Mouse (Mus musculus): ENCODE data around the gene Aspdh. TPM values are rescaled to one million over a fixed set of nuclear protein-coding genes. Genes with fewer than 3 reads are reported as not detected.

Aspdh gene
- polyA plus RNA-seq, 1 experiment from 2014 or later = 5.6 TPM

DNA sequence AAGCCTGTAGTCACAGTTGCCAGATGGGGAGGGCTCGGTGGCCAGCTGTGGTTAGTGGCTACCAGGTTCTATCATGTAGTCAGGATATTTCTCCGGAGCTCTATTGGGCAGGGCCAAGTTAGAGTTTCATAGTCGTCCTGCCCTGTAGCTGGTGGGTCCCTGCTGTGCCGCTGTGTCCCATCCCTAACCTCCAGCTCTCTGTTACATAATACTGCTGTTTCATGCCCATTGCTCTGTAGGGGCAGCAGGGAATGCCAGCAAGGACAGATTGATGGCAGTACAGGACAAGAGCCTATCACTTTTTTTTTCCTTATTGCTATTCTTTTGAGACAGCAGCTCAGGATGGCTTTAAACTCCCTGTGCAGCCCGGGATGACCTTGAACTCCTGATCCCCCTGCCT lies 29.4 kb upstream of the Aspdh start:
- Histone ChIP-seq H3K4me2 (no peak overlapping the region), H3K4me3 (ENCODE audit: low read depth, low read length) (no peak overlapping the region), H3K4me1 (replicated peaks; ENCODE audit: control insufficient read depth, insufficient read depth, low read length) (0 out of 2 replicates have a peak, but pooled peaks cover 2% of the 10 kb centered on the region), H3K27me3 (replicated peaks; ENCODE audit: control insufficient read depth, insufficient read depth, low read length) (peaks cover 56% of the 10 kb centered on the region), H3K36me3 (ENCODE audit: control insufficient read depth, insufficient read depth, low read length) (no peaks in the 10 kb centered on the region), H3K9me3 (ENCODE audit: control insufficient read depth, low read length) (no peaks in the 10 kb centered on the region), H3K27ac (ENCODE audit: low read depth, low read length) (no peak overlapping the region), H3K9ac (ENCODE audit: low read depth, low read length) (no peak overlapping the region)
- ATAC-seq (replicated peaks; ENCODE audit: low FRiP score) (no peak), DNase-seq (ENCODE audit: low spot score) (no peak)
- 56% methylated on average over 5 of the region's 5 CpGs for WGBS

GRCm38 (mm10) chr7:44436267-44436666 lies 28.9 kb upstream of the Aspdh start:
- no peak for ATAC-seq (replicated peaks; ENCODE audit: low FRiP score)

GRCm38 (mm10) chr7:44437188-44437587 lies 28.0 kb upstream of the Aspdh start:
- no peak for ATAC-seq (replicated peaks; ENCODE audit: low FRiP score)
- Histone ChIP-seq H3K27ac (ENCODE audit: low read depth, low read length) (no peak overlapping the region), H3K36me3 (ENCODE audit: control insufficient read depth, insufficient read depth, low read length) (no peaks in the 10 kb centered on the region), H3K9ac (ENCODE audit: low read depth, low read length) (no peak overlapping the region), H3K9me3 (ENCODE audit: control insufficient read depth, low read length) (no peaks in the 10 kb centered on the region), H3K27me3 (replicated peaks; ENCODE audit: control insufficient read depth, insufficient read depth, low read length) (peaks cover 56% of the 10 kb centered on the region), H3K4me3 (ENCODE audit: low read depth, low read length) (no peak overlapping the region), H3K4me1 (replicated peaks; ENCODE audit: control insufficient read depth, insufficient read depth, low read length) (0 out of 2 replicates have a peak, but pooled peaks cover 2% of the 10 kb centered on the region), H3K4me2 (no peak overlapping the region)
- no peak for DNase-seq (ENCODE audit: low spot score)
- WGBS = 52% methylated on average over 1 of the region's 1 CpGs

More at GRCm38 (mm10) chr7:44436267-44436666, 28.9 kb upstream of the Aspdh start:
- H3K27me3 ChIP-seq (replicated peaks; ENCODE audit: control insufficient read depth, insufficient read depth, low read length) = peaks cover 56% of the 10 kb centered on the region
- no peak overlapping the region for H3K4me2 ChIP-seq
- no peak overlapping the region for H3K4me3 ChIP-seq (ENCODE audit: low read depth, low read length)
- H3K9me3 ChIP-seq (ENCODE audit: control insufficient read depth, low read length) = no peaks in the 10 kb centered on the region
- no peak for DNase-seq (ENCODE audit: low spot score)
- 0 out of 2 replicates have a peak, but pooled peaks cover 2% of the 10 kb centered on the region for H3K4me1 ChIP-seq (replicated peaks; ENCODE audit: control insufficient read depth, insufficient read depth, low read length)
- no peak overlapping the region for H3K27ac ChIP-seq (ENCODE audit: low read depth, low read length)
- no peaks in the 10 kb centered on the region for H3K36me3 ChIP-seq (ENCODE audit: control insufficient read depth, insufficient read depth, low read length)
- 13% methylated on average over 1 of the region's 1 CpGs for WGBS
- H3K9ac ChIP-seq (ENCODE audit: low read depth, low read length) = no peak overlapping the region

GRCm38 (mm10) chr7:44437933-44438332 lies 27.3 kb upstream of the Aspdh start:
- DNase-seq (ENCODE audit: low spot score) (no peak), ATAC-seq (replicated peaks; ENCODE audit: low FRiP score) (no peak)
- WGBS = 68% methylated on average over 8 of the region's 8 CpGs
- Histone ChIP-seq H3K4me2 (no peak overlapping the region), H3K36me3 (ENCODE audit: control insufficient read depth, insufficient read depth, low read length) (no peaks in the 10 kb centered on the region), H3K9me3 (ENCODE audit: control insufficient read depth, low read length) (no peaks in the 10 kb centered on the region), H3K27me3 (replicated peaks; ENCODE audit: control insufficient read depth, insufficient read depth, low read length) (peaks cover 58% of the 10 kb centered on the region), H3K4me1 (replicated peaks; ENCODE audit: control insufficient read depth, insufficient read depth, low read length) (0 out of 2 replicates have a peak, but pooled peaks cover 2% of the 10 kb centered on the region), H3K9ac (ENCODE audit: low read depth, low read length) (no peak overlapping the region), H3K4me3 (ENCODE audit: low read depth, low read length) (no peak overlapping the region), H3K27ac (ENCODE audit: low read depth, low read length) (no peak overlapping the region)

DNA sequence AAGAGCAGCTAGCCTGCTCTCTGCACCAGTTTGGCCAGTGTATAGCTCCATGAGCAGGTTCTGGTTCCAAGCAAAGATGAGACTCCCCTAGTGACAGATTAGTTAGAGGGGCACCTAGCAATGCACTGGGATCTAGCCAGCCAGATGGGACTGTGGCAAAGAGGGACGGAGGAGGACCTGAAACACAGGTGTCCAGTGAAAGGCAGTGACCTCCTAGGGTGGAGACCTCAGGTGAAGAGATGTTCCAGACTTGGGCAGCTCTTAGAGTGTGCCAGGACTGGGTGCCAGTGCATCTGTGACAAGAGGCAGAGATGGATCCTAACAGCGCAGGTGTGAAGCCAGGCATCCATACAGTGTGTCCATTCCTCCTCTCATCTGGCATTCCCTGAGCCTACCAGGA lies 25.5 kb upstream of the Aspdh start:
- Histone ChIP-seq H3K4me1 (replicated peaks; ENCODE audit: control insufficient read depth, insufficient read depth, low read length) (no peaks in the 10 kb centered on the region), H3K4me3 (ENCODE audit: low read depth, low read length) (no peak overlapping the region), H3K9me3 (ENCODE audit: control insufficient read depth, low read length) (no peaks in the 10 kb centered on the region), H3K9ac (ENCODE audit: low read depth, low read length) (no peak overlapping the region), H3K4me2 (no peak overlapping the region), H3K27ac (ENCODE audit: low read depth, low read length) (no peak overlapping the region), H3K27me3 (replicated peaks; ENCODE audit: control insufficient read depth, insufficient read depth, low read length) (peaks cover 72% of the 10 kb centered on the region), H3K36me3 (ENCODE audit: control insufficient read depth, insufficient read depth, low read length) (no peaks in the 10 kb centered on the region)
- no peak for DNase-seq (ENCODE audit: low spot score)
- ATAC-seq (replicated peaks; ENCODE audit: low FRiP score) = no peak
- 68% methylated on average over 2 of the region's 2 CpGs for WGBS

GRCm38 (mm10) chr7:44440479-44440878 lies 24.7 kb upstream of the Aspdh start:
- no peaks in the 10 kb centered on the region for H3K4me1 ChIP-seq (replicated peaks; ENCODE audit: control insufficient read depth, insufficient read depth, low read length)
- no peak for ATAC-seq (replicated peaks; ENCODE audit: low FRiP score)

DNA sequence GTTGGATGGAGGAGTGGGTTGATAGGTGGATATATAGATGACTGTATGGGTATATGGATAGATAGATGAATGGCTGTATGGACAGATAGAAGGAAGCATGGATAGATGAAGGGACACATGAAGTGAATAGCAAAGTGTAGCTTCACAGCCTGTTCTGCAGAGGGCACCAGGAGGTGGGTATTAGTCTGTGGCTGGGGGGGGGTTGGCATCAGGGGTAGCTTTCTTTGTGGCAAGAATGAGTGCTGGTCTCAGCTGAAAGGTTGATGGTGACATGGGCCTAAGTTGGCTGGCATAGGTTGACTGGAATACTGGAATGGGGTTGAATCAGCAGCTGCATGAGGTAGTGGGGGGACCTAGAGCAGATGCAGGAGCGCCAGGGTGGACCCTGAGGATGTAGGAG lies 24.0 kb upstream of the Aspdh start:
- H3K4me3 ChIP-seq (ENCODE audit: low read depth, low read length) = no peak overlapping the region
- 13% methylated on average over 1 of the region's 1 CpGs for WGBS
- H3K4me1 ChIP-seq (replicated peaks; ENCODE audit: control insufficient read depth, insufficient read depth, low read length) = no peaks in the 10 kb centered on the region
- DNase-seq (ENCODE audit: low spot score) (no peak), ATAC-seq (replicated peaks; ENCODE audit: low FRiP score) (no peak)
- no peak overlapping the region for H3K4me2 ChIP-seq
- H3K9me3 ChIP-seq (ENCODE audit: control insufficient read depth, low read length) = no peaks in the 10 kb centered on the region
- no peaks in the 10 kb centered on the region for H3K36me3 ChIP-seq (ENCODE audit: control insufficient read depth, insufficient read depth, low read length)
- H3K27me3 ChIP-seq (replicated peaks; ENCODE audit: control insufficient read depth, insufficient read depth, low read length) = peaks cover 83% of the 10 kb centered on the region
- H3K27ac ChIP-seq (ENCODE audit: low read depth, low read length) = no peak overlapping the region
- no peak overlapping the region for H3K9ac ChIP-seq (ENCODE audit: low read depth, low read length)

More at GRCm38 (mm10) chr7:44440479-44440878, 24.7 kb upstream of the Aspdh start:
- Histone ChIP-seq H3K4me3 (ENCODE audit: low read depth, low read length) (no peak overlapping the region), H3K27me3 (replicated peaks; ENCODE audit: control insufficient read depth, insufficient read depth, low read length) (peaks cover 80% of the 10 kb centered on the region), H3K36me3 (ENCODE audit: control insufficient read depth, insufficient read depth, low read length) (no peaks in the 10 kb centered on the region), H3K9ac (ENCODE audit: low read depth, low read length) (no peak overlapping the region), H3K4me2 (no peak overlapping the region), H3K9me3 (ENCODE audit: control insufficient read depth, low read length) (no peaks in the 10 kb centered on the region), H3K27ac (ENCODE audit: low read depth, low read length) (no peak overlapping the region)
- no peak for DNase-seq (ENCODE audit: low spot score)
- WGBS = 63% methylated on average over 1 of the region's 1 CpGs

DNA sequence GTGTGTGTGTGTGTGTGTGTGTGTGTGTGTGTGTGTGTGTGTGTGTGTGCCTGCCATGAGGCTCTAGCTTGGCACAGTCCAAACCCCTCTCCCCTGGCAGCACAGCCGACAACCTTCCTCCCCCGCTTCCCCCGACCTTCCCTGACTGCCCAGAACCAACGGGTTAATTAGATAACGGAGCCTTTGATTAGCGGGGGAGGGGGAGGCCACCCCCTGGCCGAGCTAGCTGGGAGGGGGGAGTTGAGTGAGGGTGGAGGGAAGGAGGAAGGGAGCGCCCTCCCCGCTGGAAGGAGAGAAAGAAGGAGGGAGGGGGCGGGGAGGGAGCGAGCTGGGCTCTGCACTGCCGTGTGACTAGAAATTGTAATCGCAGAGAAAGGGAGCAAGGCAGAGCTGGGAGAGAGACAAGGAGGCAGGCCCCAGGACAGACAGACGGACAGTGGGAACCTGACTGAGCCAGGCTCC lies 23.5 kb upstream of the Aspdh start:
- Histone ChIP-seq H3K27me3 (replicated peaks; ENCODE audit: control insufficient read depth, insufficient read depth, low read length) (peaks cover 88% of the 10 kb centered on the region), H3K9ac (ENCODE audit: low read depth, low read length) (0 out of 2 replicates have a peak overlapping the region, but pooled peaks have one; percentile 14), H3K4me1 (replicated peaks; ENCODE audit: control insufficient read depth, insufficient read depth, low read length) (no peaks in the 10 kb centered on the region), H3K4me2 (peak overlapping the region; percentile 42), H3K36me3 (ENCODE audit: control insufficient read depth, insufficient read depth, low read length) (no peaks in the 10 kb centered on the region), H3K4me3 (ENCODE audit: low read depth, low read length) (peak overlapping the region; percentile 20), H3K9me3 (ENCODE audit: control insufficient read depth, low read length) (no peaks in the 10 kb centered on the region), H3K27ac (ENCODE audit: low read depth, low read length) (no peak overlapping the region)
- ATAC-seq (replicated peaks; ENCODE audit: low FRiP score) (no peak; the same call in 1 of the 2 replicates), DNase-seq (ENCODE audit: low spot score) (no peak)
- WGBS = 1% methylated on average over 13 of the region's 14 CpGs

DNA sequence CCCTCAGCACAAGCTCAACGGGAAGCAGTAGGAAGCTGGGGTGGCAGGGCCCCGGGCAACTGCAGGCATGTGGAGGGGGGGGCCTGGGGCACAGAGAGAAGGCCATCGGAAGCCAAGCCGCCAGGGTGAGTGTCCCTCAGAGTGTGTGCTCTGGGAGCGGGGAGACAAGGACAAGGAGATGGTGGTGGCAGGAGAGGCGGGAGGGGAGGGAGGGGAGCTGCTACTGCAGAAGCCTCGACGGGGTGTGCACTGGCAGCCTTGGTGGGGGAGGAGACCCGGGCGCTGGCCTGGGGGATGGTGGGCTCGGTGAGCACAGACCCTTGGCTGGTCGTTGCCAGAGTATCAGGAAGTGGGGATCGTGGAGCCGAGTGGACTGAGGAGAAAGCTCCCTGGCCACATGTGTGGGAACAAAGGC lies 22.8 kb upstream of the Aspdh start:
- 5% methylated on average over 14 of the region's 14 CpGs for WGBS
- peak overlapping the region; percentile 20; the same call in 1 of the 2 replicates for H3K4me3 ChIP-seq (ENCODE audit: low read depth, low read length)
- no peak overlapping the region for H3K27ac ChIP-seq (ENCODE audit: low read depth, low read length)
- H3K27me3 ChIP-seq (replicated peaks; ENCODE audit: control insufficient read depth, insufficient read depth, low read length) = peaks cover 89% of the 10 kb centered on the region
- H3K36me3 ChIP-seq (ENCODE audit: control insufficient read depth, insufficient read depth, low read length) = no peaks in the 10 kb centered on the region
- H3K4me2 ChIP-seq = peak overlapping the region; percentile 42
- no peaks in the 10 kb centered on the region for H3K9me3 ChIP-seq (ENCODE audit: control insufficient read depth, low read length)
- no peak overlapping the region for H3K9ac ChIP-seq (ENCODE audit: low read depth, low read length)
- H3K4me1 ChIP-seq (replicated peaks; ENCODE audit: control insufficient read depth, insufficient read depth, low read length) = no peaks in the 10 kb centered on the region
- DNase-seq (ENCODE audit: low spot score) (no peak), ATAC-seq (replicated peaks; ENCODE audit: low FRiP score) (no peak)

All from liver, embryonic 11.5 days (tissue).